Mouse (Mus musculus) CH12.LX (cell line): ENCODE measurements around the gene Fgfr2.
"Not testable (repeated sequence)": the region's sequence is repeated elsewhere in the genome, so short reads cannot be mapped to it uniquely, and the experiment has no call there.

Experiments
- CTCF ChIP-seq, 2 experiments: IDR thresholded peaks in 1 of 2; conservative IDR thresholded peaks in 1 of 2; 2 replicates each; pipeline ENCODE4 v1.5.1; 2011 to 2012; ENCODE audit warnings: low read depth in 2 of 2, low read length in 2 of 2, improper control_type of control experiment in 1 of 2, inconsistent platforms in 1 of 2, mild to moderate bottlenecking in 1 of 2, moderate library complexity in 1 of 2
- HCFC1 ChIP-seq: IDR thresholded peaks from 2 replicates; pipeline ENCODE4 v1.6.1; 2012; ENCODE audit warnings: low read depth, mild to moderate bottlenecking, inconsistent platforms, low read length, improper control_type of control experiment

GRCm38 (mm10) chr7:132662831-132663230 lies 460.3 kb downstream of the Fgfr2 start:
- TF ChIP-seq CTCF (conservative IDR thresholded peaks at IDR 0.05 in 1 of 2, IDR thresholded peaks at IDR 0.05 in 1 of 2; ENCODE audit: low read depth in 2 of 2, low read length in 2 of 2); HCFC1: not testable (repeated sequence)
